Mouse (Mus musculus) liver, embryonic 14.5 days (tissue): ENCODE measurements around the gene Phldb2.

Source experiments
- CTCF ChIP-seq: IDR thresholded peaks from 2 replicates; pipeline ENCODE4 v1.5.1; 2016; ENCODE audit warnings: antibody characterized with exemption, low read depth, control low read depth
- EP300 ChIP-seq: IDR thresholded peaks from 2 replicates; pipeline ENCODE4 v1.6.1; 2016; ENCODE audit warnings: antibody characterized with exemption, low read depth

GRCm38 (mm10) chr16:45810829-45811326 is 142.5 kb downstream of the Phldb2 start:
- TF ChIP-seq CTCF (no peak), EP300 (no peak)
